Mouse (Mus musculus): ENCODE results near the gene Ankrd55. TPM values are rescaled to one million over a fixed set of nuclear protein-coding genes. Genes with fewer than 3 reads are reported as not detected.

The Ankrd55 gene
- total and polyA plus RNA-seq, 3 experiments, result 0.57 to 1.6 (median 0.64) TPM

- TF ChIP-seq POLR2A (IDR thresholded peaks at IDR 0.05; ENCODE audit: insufficient read depth, low read depth, low read length), result no peak
- TF ChIP-seq CTCF (IDR thresholded peaks at IDR 0.05), result no peak
- TF ChIP-seq EP300 (IDR thresholded peaks at IDR 0.05; ENCODE audit: insufficient read depth, low read depth, low read length), result no peak
- peaks cover 9% of the 10 kb centered on the region for H3K4me1 ChIP-seq (ENCODE audit: control insufficient read depth, insufficient read depth, low read length)
- no peak overlapping the region for H3K9ac ChIP-seq (ENCODE audit: low read depth, low read length)
- WGBS, result 28% methylated on average over 6 of the region's 6 CpGs
- DNase-seq, result peak; percentile 36 to 48
- H3K36me3 ChIP-seq (ENCODE audit: control insufficient read depth, insufficient read depth, low read length), result 0 out of 2 replicates have a peak, but pooled peaks cover 2% of the 10 kb centered on the region
- H3K4me3 ChIP-seq, result no peak overlapping the region
- intact Hi-C loops (cut with DNase I), result no loop called here
- H3K27me3 ChIP-seq (ENCODE audit: control insufficient read depth, insufficient read depth, low read length), result no peaks in the 10 kb centered on the region
- no peaks in the 10 kb centered on the region for H3K79me2 ChIP-seq (replicated peaks; ENCODE audit: control insufficient read depth, insufficient read depth, low read length)
- H3K27ac ChIP-seq, result peak overlapping the region; percentile 47
Measured at GRCm38 (mm10) chr13:112354109-112354867, 66.0 kb downstream of the Ankrd55 start.

GRCm38 (mm10) chr13:112354958-112355357, 66.7 kb downstream of the Ankrd55 start:
- WGBS, result 92% methylated on average over 10 of the region's 10 CpGs
- Histone ChIP-seq H3K4me1 (ENCODE audit: control insufficient read depth, insufficient read depth, low read length) (peaks cover 9% of the 10 kb centered on the region), H3K36me3 (ENCODE audit: control insufficient read depth, insufficient read depth, low read length) (0 out of 2 replicates have a peak, but pooled peaks cover 2% of the 10 kb centered on the region), H3K9ac (ENCODE audit: low read depth, low read length) (no peak overlapping the region), H3K79me2 (replicated peaks; ENCODE audit: control insufficient read depth, insufficient read depth, low read length) (no peaks in the 10 kb centered on the region), H3K27me3 (ENCODE audit: control insufficient read depth, insufficient read depth, low read length) (no peaks in the 10 kb centered on the region), H3K4me3 (no peak overlapping the region), H3K27ac (peak overlapping the region; percentile 47; the same call in 1 of the 2 replicates)
- TF ChIP-seq POLR2A (IDR thresholded peaks at IDR 0.05; ENCODE audit: insufficient read depth, low read depth, low read length) (no peak), EP300 (IDR thresholded peaks at IDR 0.05; ENCODE audit: insufficient read depth, low read depth, low read length) (no peak), CTCF (IDR thresholded peaks at IDR 0.05) (no peak)
- intact Hi-C loops (cut with DNase I), result no loop called here
- no peak for DNase-seq

GRCm38 (mm10) chr13:112355794-112356486, 67.7 kb downstream of the Ankrd55 start:
- 0 out of 2 replicates have a peak, but pooled peaks cover 2% of the 10 kb centered on the region for H3K36me3 ChIP-seq (ENCODE audit: control insufficient read depth, insufficient read depth, low read length)
- intact Hi-C loops (cut with DNase I), result no loop called here
- 49% methylated on average over 20 of the region's 20 CpGs for WGBS
- no peak overlapping the region for H3K4me3 ChIP-seq
- no peak overlapping the region for H3K9ac ChIP-seq (ENCODE audit: low read depth, low read length)
- 0 out of 2 replicates have a peak overlapping the region, but pooled peaks have one; percentile 9 for H3K27ac ChIP-seq
- H3K4me1 ChIP-seq (ENCODE audit: control insufficient read depth, insufficient read depth, low read length), result peaks cover 9% of the 10 kb centered on the region
- TF ChIP-seq POLR2A (IDR thresholded peaks at IDR 0.05; ENCODE audit: insufficient read depth, low read depth, low read length) (no peak), CTCF (IDR thresholded peaks at IDR 0.05) (no peak), EP300 (IDR thresholded peaks at IDR 0.05; ENCODE audit: insufficient read depth, low read depth, low read length) (no peak)
- H3K27me3 ChIP-seq (ENCODE audit: control insufficient read depth, insufficient read depth, low read length), result no peaks in the 10 kb centered on the region
- no peaks in the 10 kb centered on the region for H3K79me2 ChIP-seq (replicated peaks; ENCODE audit: control insufficient read depth, insufficient read depth, low read length)
- no peak for DNase-seq

DNA sequence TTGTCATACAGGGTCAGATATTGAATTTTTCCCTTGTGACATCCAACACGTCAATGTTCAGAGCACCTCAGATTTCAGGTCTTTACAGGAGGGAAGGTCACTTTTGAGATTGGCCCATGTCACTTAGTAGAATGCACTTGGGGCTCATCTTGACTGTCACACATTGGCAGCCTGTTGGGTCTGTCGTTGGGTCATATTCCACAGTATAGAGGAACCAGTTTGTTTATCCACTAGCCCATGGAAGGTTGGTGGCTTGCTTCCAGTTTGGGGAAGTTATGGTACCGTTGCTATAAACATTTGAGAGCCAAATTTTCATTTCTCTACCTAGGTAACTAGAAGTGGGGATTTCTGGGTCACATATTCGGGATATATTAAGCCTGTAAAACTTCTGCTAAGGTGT, 73.3 kb downstream of the Ankrd55 start:
- no peak overlapping the region for H3K9ac ChIP-seq (ENCODE audit: low read depth, low read length)
- H3K79me2 ChIP-seq (replicated peaks; ENCODE audit: control insufficient read depth, insufficient read depth, low read length), result no peaks in the 10 kb centered on the region
- peaks cover 2% of the 10 kb centered on the region; the same call in 1 of the 2 replicates for H3K36me3 ChIP-seq (ENCODE audit: control insufficient read depth, insufficient read depth, low read length)
- no peak overlapping the region for H3K4me3 ChIP-seq
- H3K27ac ChIP-seq, result no peak overlapping the region
- no peaks in the 10 kb centered on the region for H3K27me3 ChIP-seq (ENCODE audit: control insufficient read depth, insufficient read depth, low read length)
- H3K4me1 ChIP-seq (ENCODE audit: control insufficient read depth, insufficient read depth, low read length), result peaks cover 5% of the 10 kb centered on the region
- intact Hi-C loops (cut with DNase I), result no loop called here
- WGBS, result 86% methylated on average over 4 of the region's 4 CpGs
- no peak for DNase-seq
- TF ChIP-seq CTCF (IDR thresholded peaks at IDR 0.05) (no peak), EP300 (IDR thresholded peaks at IDR 0.05; ENCODE audit: insufficient read depth, low read depth, low read length) (no peak), POLR2A (IDR thresholded peaks at IDR 0.05; ENCODE audit: insufficient read depth, low read depth, low read length) (no peak)

GRCm38 (mm10) chr13:112363218-112363617, 75.0 kb downstream of the Ankrd55 start:
- no peaks in the 10 kb centered on the region for H3K27me3 ChIP-seq (ENCODE audit: control insufficient read depth, insufficient read depth, low read length)
- WGBS, result 78% methylated on average over 10 of the region's 10 CpGs
- no peak overlapping the region for H3K4me3 ChIP-seq
- H3K4me1 ChIP-seq (ENCODE audit: control insufficient read depth, insufficient read depth, low read length), result peaks cover 5% of the 10 kb centered on the region
- peak; percentile 53 to 66 for DNase-seq
- intact Hi-C loops (cut with DNase I), result no loop called here
- TF ChIP-seq CTCF (IDR thresholded peaks at IDR 0.05) (no peak), POLR2A (IDR thresholded peaks at IDR 0.05; ENCODE audit: insufficient read depth, low read depth, low read length) (no peak), EP300 (IDR thresholded peaks at IDR 0.05; ENCODE audit: insufficient read depth, low read depth, low read length) (no peak)
- H3K27ac ChIP-seq, result no peak overlapping the region
- peaks cover 2% of the 10 kb centered on the region; the same call in 1 of the 2 replicates for H3K36me3 ChIP-seq (ENCODE audit: control insufficient read depth, insufficient read depth, low read length)
- H3K9ac ChIP-seq (ENCODE audit: low read depth, low read length), result no peak overlapping the region
- H3K79me2 ChIP-seq (replicated peaks; ENCODE audit: control insufficient read depth, insufficient read depth, low read length), result no peaks in the 10 kb centered on the region
